Mouse (Mus musculus) heart, embryonic 13.5 days (tissue): ENCODE measurements at regions not wholly inside any gene's neighbourhood (a gene's known extent, or its start where the extent isn't known, plus 50 kb on each side); places are given as distances from the start of the nearest gene placed in this dataset.
A peak's percentile ranks its signal among the peaks of the same experiment; 100 is the strongest.

Experiments used
- ATAC-seq: fragments of 200-750 bp; cut with Nextera tagmentation; 2 replicates; pipeline ENCODE4 v1.8.0; 2017; ENCODE audit warnings: moderate TSS enrichment; ENCODE audit not compliant: insufficient number of reproducible peaks, low FRiP score, low TSS enrichment; ENCODE audit errors: extremely low read depth
- H3K27ac ChIP-seq: fragments of 300-500 bp; sonication (generic); replicated peaks from 2 replicates; pipeline ENCODE4 v1.5.1; 2015; ENCODE audit warnings: moderate library complexity, mild to moderate bottlenecking, inconsistent platforms
- H3K27me3 ChIP-seq: fragments of 300-500 bp; sonication (generic); replicated peaks from 2 replicates; pipeline ENCODE4 v1.6.1; 2015; ENCODE audit warnings: mild to moderate bottlenecking, inconsistent platforms
- H3K36me3 ChIP-seq: fragments of 300-500 bp; sonication (generic); 2 replicates; pipeline ENCODE4 v1.6.1; 2015; ENCODE audit warnings: mild to moderate bottlenecking, inconsistent platforms
- H3K4me1 ChIP-seq: fragments of 300-500 bp; sonication (generic); 2 replicates; pipeline ENCODE4 v1.6.1; 2015; ENCODE audit warnings: inconsistent platforms
- H3K4me2 ChIP-seq: fragments of 300-500 bp; sonication (generic); 2 replicates; pipeline ENCODE4 v1.6.1; 2015; ENCODE audit warnings: inconsistent platforms, mild to moderate bottlenecking, moderate library complexity
- H3K4me3 ChIP-seq: fragments of 300-500 bp; sonication (generic); 2 replicates; pipeline ENCODE4 v1.5.1; 2015; ENCODE audit warnings: moderate library complexity, mild to moderate bottlenecking, inconsistent platforms
- H3K9ac ChIP-seq: fragments of 300-500 bp; sonication (generic); 2 replicates; pipeline ENCODE4 v1.6.1; 2015; ENCODE audit warnings: inconsistent platforms, mild to moderate bottlenecking, moderate library complexity
- H3K9me3 ChIP-seq: fragments of 300-500 bp; sonication (generic); 2 replicates; pipeline ENCODE4 v1.6.1; 2016; ENCODE audit warnings: inconsistent platforms
- WGBS: fragments of 180-500 bp; shearing (Covaris S2); methylation state at CpG from one replicate; pipeline ENCODE4 v1.1.7; 2015; ENCODE audit warnings: mixed read lengths; 5-methylcytosine and 5-hydroxymethylcytosine counted together

- H3K4me2 ChIP-seq = no peak overlapping the region
- 87% methylated on average over 7 of the region's 7 CpGs for WGBS
- H3K36me3 ChIP-seq = no peaks in the 10 kb centered on the region
- H3K27ac ChIP-seq = no peak overlapping the region
- no peaks in the 10 kb centered on the region for H3K4me1 ChIP-seq
- no peaks in the 10 kb centered on the region for H3K9me3 ChIP-seq
- H3K9ac ChIP-seq = no peak overlapping the region
- no peak overlapping the region for H3K4me3 ChIP-seq
- no peaks in the 10 kb centered on the region for H3K27me3 ChIP-seq
- no peak for ATAC-seq
Observed at GRCm38 (mm10) chr8:26427311-26427710, 308.0 kb downstream of the Gm45692 start.

- Histone ChIP-seq H3K27ac (no peak overlapping the region), H3K4me1 (no peaks in the 10 kb centered on the region), H3K9me3 (no peaks in the 10 kb centered on the region), H3K27me3 (no peaks in the 10 kb centered on the region), H3K36me3 (no peaks in the 10 kb centered on the region), H3K4me2 (no peak overlapping the region), H3K4me3 (no peak overlapping the region), H3K9ac (no peak overlapping the region)
- WGBS = 74% methylated on average over 8 of the region's 8 CpGs
- ATAC-seq = no peak
Observed at GRCm38 (mm10) chr8:26429751-26430327, 310.5 kb downstream of the Gm45692 start.

- no peaks in the 10 kb centered on the region for H3K36me3 ChIP-seq
- H3K27ac ChIP-seq = no peak overlapping the region
- H3K9me3 ChIP-seq = no peaks in the 10 kb centered on the region
- no peak overlapping the region for H3K4me2 ChIP-seq
- H3K27me3 ChIP-seq = no peaks in the 10 kb centered on the region
- no peak for ATAC-seq
- H3K4me1 ChIP-seq = no peaks in the 10 kb centered on the region
- whole genome bisulfite sequencing = 81% methylated on average over 14 of the region's 14 CpGs
- H3K9ac ChIP-seq = no peak overlapping the region
- H3K4me3 ChIP-seq = no peak overlapping the region
Observed at GRCm38 (mm10) chr8:26432161-26432919, 313.0 kb downstream of the Gm45692 start.

DNA sequence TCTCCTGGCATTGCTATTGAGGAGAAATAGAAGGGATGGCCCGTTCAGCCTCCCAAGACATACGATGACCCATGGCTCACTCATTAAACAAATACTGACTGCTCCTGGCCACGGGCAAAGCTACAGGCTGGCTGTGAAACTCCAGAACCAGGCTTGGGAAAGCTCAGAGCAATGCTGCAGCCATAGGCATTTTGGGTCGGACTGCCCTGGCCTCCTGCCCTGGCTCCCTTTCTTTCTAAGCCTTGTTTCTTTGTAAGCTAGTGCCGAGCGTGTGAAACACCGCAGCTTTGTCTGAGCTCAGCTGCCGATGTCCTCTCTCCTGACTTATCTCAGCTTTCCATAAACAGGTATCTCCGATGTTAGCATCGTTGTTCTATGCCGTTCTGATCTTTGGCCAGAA lies 316.9 kb downstream of the Gm45692 start:
- no peak overlapping the region for H3K4me2 ChIP-seq
- H3K9ac ChIP-seq = no peak overlapping the region
- H3K27ac ChIP-seq = no peak overlapping the region
- peaks cover 2% of the 10 kb centered on the region; the same call in 1 of the 2 replicates for H3K4me1 ChIP-seq
- no peaks in the 10 kb centered on the region for H3K27me3 ChIP-seq
- ATAC-seq = no peak
- H3K4me3 ChIP-seq = no peak overlapping the region
- H3K9me3 ChIP-seq = no peaks in the 10 kb centered on the region
- no peaks in the 10 kb centered on the region for H3K36me3 ChIP-seq
- 81% methylated on average over 11 of the region's 11 CpGs for WGBS

- no peaks in the 10 kb centered on the region for H3K27me3 ChIP-seq
- H3K27ac ChIP-seq = no peak overlapping the region
- no peak for ATAC-seq
- no peak overlapping the region for H3K4me3 ChIP-seq
- no peaks in the 10 kb centered on the region for H3K9me3 ChIP-seq
- H3K4me1 ChIP-seq = peaks cover 8% of the 10 kb centered on the region; the same call in 1 of the 2 replicates
- H3K9ac ChIP-seq = no peak overlapping the region
- H3K36me3 ChIP-seq = no peaks in the 10 kb centered on the region
- WGBS = 59% methylated on average over 3 of the region's 3 CpGs
- no peak overlapping the region for H3K4me2 ChIP-seq
Observed at GRCm38 (mm10) chr8:26437571-26437970, 318.2 kb downstream of the Gm45692 start.

GRCm38 (mm10) chr8:26438246-26438862 lies 319.0 kb downstream of the Gm45692 start:
- H3K27ac ChIP-seq = no peak overlapping the region
- H3K27me3 ChIP-seq = no peaks in the 10 kb centered on the region
- no peak overlapping the region for H3K9ac ChIP-seq
- H3K4me3 ChIP-seq = no peak overlapping the region
- no peaks in the 10 kb centered on the region for H3K36me3 ChIP-seq
- 76% methylated on average over 15 of the region's 15 CpGs for WGBS
- no peak for ATAC-seq
- 0 out of 2 replicates have a peak overlapping the region, but pooled peaks have one; percentile 11 for H3K4me2 ChIP-seq
- H3K4me1 ChIP-seq = peaks cover 8% of the 10 kb centered on the region; the same call in 1 of the 2 replicates
- H3K9me3 ChIP-seq = no peaks in the 10 kb centered on the region

DNA sequence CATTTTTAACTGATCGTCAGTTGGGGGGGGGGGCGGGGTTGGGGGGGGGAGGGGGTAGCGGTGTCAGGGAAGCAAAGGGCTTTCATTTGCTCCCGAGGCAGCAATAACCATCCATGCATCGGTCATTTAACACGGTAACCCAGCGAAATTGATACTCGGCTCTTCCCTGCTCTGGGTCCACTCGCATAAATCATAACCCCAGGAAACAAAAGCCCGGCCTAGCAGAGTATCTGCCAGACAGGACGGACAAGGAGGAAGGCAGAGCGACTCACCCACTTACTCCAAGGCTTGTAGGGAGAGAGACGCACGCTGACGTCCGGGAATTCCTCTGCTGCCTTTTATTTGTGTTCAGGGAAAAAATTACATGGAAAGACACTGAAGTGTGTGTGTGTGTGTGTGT lies 319.5 kb downstream of the Gm45692 start:
- no peak overlapping the region for H3K27ac ChIP-seq
- H3K4me2 ChIP-seq = 0 out of 2 replicates have a peak overlapping the region, but pooled peaks have one; percentile 11
- peaks cover 8% of the 10 kb centered on the region; the same call in 1 of the 2 replicates for H3K4me1 ChIP-seq
- no peak overlapping the region for H3K9ac ChIP-seq
- 65% methylated on average over 16 of the region's 16 CpGs for WGBS
- no peak overlapping the region for H3K4me3 ChIP-seq
- no peaks in the 10 kb centered on the region for H3K9me3 ChIP-seq
- H3K27me3 ChIP-seq = no peaks in the 10 kb centered on the region
- ATAC-seq = no peak
- H3K36me3 ChIP-seq = no peaks in the 10 kb centered on the region

- no peak overlapping the region for H3K4me3 ChIP-seq
- H3K4me1 ChIP-seq = peaks cover 8% of the 10 kb centered on the region; the same call in 1 of the 2 replicates
- H3K27ac ChIP-seq = no peak overlapping the region
- no peak overlapping the region for H3K4me2 ChIP-seq
- no peak overlapping the region for H3K9ac ChIP-seq
- no peak for ATAC-seq
- H3K27me3 ChIP-seq = no peaks in the 10 kb centered on the region
- no peaks in the 10 kb centered on the region for H3K9me3 ChIP-seq
- WGBS = 54% methylated on average over 12 of the region's 12 CpGs
- H3K36me3 ChIP-seq = no peaks in the 10 kb centered on the region
Observed at GRCm38 (mm10) chr8:26441268-26442030, 322.1 kb downstream of the Gm45692 start.

- Histone ChIP-seq H3K36me3 (no peaks in the 10 kb centered on the region), H3K27ac (no peak overlapping the region), H3K4me3 (no peak overlapping the region), H3K4me2 (no peak overlapping the region), H3K9ac (no peak overlapping the region), H3K9me3 (no peaks in the 10 kb centered on the region), H3K4me1 (peaks cover 8% of the 10 kb centered on the region; the same call in 1 of the 2 replicates), H3K27me3 (no peaks in the 10 kb centered on the region)
- ATAC-seq = no peak
- WGBS = 41% methylated on average over 4 of the region's 4 CpGs
Observed at GRCm38 (mm10) chr8:26443041-26443440, 323.7 kb downstream of the Gm45692 start.

DNA sequence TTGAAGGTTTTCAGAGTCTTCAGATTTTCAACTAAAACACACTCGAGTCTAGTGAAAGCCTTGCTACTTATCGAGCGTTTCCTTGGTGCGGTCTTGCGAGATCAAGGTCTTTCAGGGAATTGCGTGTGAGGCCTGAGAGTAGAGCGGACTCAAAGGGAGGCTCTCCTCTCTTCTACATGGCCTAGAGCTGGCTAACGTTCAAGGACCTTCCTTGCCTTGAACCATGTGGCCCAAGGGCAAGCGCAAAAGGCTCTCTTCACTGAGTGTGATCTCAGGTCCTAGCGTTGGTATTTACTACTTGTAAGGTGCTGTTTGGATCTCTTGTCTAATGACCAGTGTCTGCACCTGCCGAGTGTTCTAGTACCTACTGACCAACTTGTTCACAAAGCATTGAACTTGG lies 324.4 kb downstream of the Gm45692 start:
- no peak overlapping the region for H3K9ac ChIP-seq
- no peak for ATAC-seq
- H3K4me1 ChIP-seq = peaks cover 8% of the 10 kb centered on the region; the same call in 1 of the 2 replicates
- no peaks in the 10 kb centered on the region for H3K36me3 ChIP-seq
- H3K4me3 ChIP-seq = no peak overlapping the region
- no peaks in the 10 kb centered on the region for H3K9me3 ChIP-seq
- no peak overlapping the region for H3K27ac ChIP-seq
- WGBS = 79% methylated on average over 11 of the region's 11 CpGs
- no peaks in the 10 kb centered on the region for H3K27me3 ChIP-seq
- no peak overlapping the region for H3K4me2 ChIP-seq

DNA sequence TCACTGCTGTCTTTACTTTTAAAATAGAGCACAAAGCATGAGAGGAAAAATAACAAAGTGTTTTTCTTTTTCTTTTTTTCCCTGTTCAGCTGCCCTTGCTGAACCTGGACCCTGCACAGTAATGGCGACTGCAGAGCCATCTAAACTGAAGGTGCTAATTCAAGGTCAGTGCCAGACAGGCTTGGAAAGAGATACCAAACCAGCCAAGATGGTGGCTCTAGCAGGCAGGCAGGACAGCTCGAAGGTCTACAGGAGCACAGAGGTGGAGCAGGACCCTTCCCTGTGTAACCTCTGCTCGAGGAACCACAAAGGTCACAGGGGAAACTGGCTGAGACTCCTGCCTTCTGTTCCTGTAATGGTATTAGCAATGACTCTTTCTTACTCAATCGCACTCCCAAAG lies 326.7 kb downstream of the Gm45692 start:
- 67% methylated on average over 4 of the region's 4 CpGs for WGBS
- ATAC-seq = no peak
- no peak overlapping the region for H3K4me2 ChIP-seq
- no peak overlapping the region for H3K4me3 ChIP-seq
- H3K27ac ChIP-seq = no peak overlapping the region
- no peaks in the 10 kb centered on the region for H3K9me3 ChIP-seq
- H3K4me1 ChIP-seq = peaks cover 13% of the 10 kb centered on the region
- no peaks in the 10 kb centered on the region for H3K36me3 ChIP-seq
- no peak overlapping the region for H3K9ac ChIP-seq
- no peaks in the 10 kb centered on the region for H3K27me3 ChIP-seq
